Mouse (Mus musculus) forebrain, embryonic 11.5 days (tissue): ENCODE measurements around the gene Gm11541. TPM values are rescaled to one million over a fixed set of nuclear protein-coding genes. Genes with fewer than 3 reads are reported as not detected.
"Not testable (repeated sequence)": the region's sequence is repeated elsewhere in the genome, so short reads cannot be mapped to it uniquely, and the experiment has no call there.

Experiments used
- ATAC-seq: fragments of 200-750 bp; cut with Nextera tagmentation; replicated peaks from 2 replicates; pipeline ENCODE4 v1.8.0; 2017; ENCODE audit warnings: moderate TSS enrichment; ENCODE audit not compliant: low FRiP score
- DNase-seq: peaks from one replicate; pipeline ENCODE4 v3.0.0-alpha.2; 2017; ENCODE audit warnings: low spot score
- H3K27ac ChIP-seq: fragments of 300-500 bp; sonication (generic); 2 replicates; pipeline ENCODE4 v1.5.1; 2014; ENCODE audit warnings: low read depth, low read length
- H3K27me3 ChIP-seq: fragments of 300-500 bp; sonication (generic); 2 replicates; pipeline ENCODE4 v1.6.1; 2014; ENCODE audit warnings: mild to moderate bottlenecking, low read length, mixed read lengths; ENCODE audit not compliant: control insufficient read depth, insufficient read depth
- H3K36me3 ChIP-seq: fragments of 300-500 bp; sonication (generic); 2 replicates; pipeline ENCODE4 v1.6.1; 2014; ENCODE audit warnings: mild to moderate bottlenecking, low read length, moderate library complexity, mixed read lengths; ENCODE audit not compliant: control insufficient read depth, insufficient read depth
- H3K4me1 ChIP-seq: fragments of 300-500 bp; sonication (generic); replicated peaks from 2 replicates; pipeline ENCODE4 v1.6.1; 2014; ENCODE audit warnings: low read length, mixed read lengths; ENCODE audit not compliant: control insufficient read depth, insufficient read depth
- H3K4me2 ChIP-seq: fragments of 300-500 bp; sonication (generic); 2 replicates; pipeline ENCODE4 v1.6.1; 2014; ENCODE audit warnings: low read depth, mild to moderate bottlenecking, low read length, moderate library complexity, mixed read lengths; ENCODE audit not compliant: severe bottlenecking
- H3K4me3 ChIP-seq: fragments of 300-500 bp; sonication (generic); 2 replicates; pipeline ENCODE4 v1.5.1; 2014; ENCODE audit warnings: low read depth, low read length
- H3K9ac ChIP-seq: fragments of 300-500 bp; sonication (generic); 2 replicates; pipeline ENCODE4 v1.6.1; 2014; ENCODE audit warnings: low read length
- H3K9me3 ChIP-seq: fragments of 300-500 bp; sonication (generic); 2 replicates; pipeline ENCODE4 v1.6.1; 2016; ENCODE audit warnings: low read length, mixed read lengths; ENCODE audit not compliant: control insufficient read depth
- WGBS: fragments of 180-500 bp; shearing (Covaris S2); extraction: QIAGEN DNeasy Blood & Tissue Kit; methylation state at CpG from one replicate; pipeline ENCODE4 v1.1.7; 2014; 5-methylcytosine and 5-hydroxymethylcytosine counted together
- polyA plus RNA-seq: library from polyadenylated mRNA; unstranded; fragments of >200 nt; fragmentation: Nextera tagmentation; extraction: Ambion mirVana; gene quantifications from 2 replicates; pipeline ENCODE4 v1.2.1, GENCODE M21; 2014

The Gm11541 gene
- polyA plus RNA-seq, 1 experiment from 2014 or later = not detected

GRCm38 (mm10) chr11:94665281-94665680 is 39.0 kb downstream of the Gm11541 start:
- Histone ChIP-seq H3K4me1 (no peaks in the 10 kb centered on the region), H3K36me3 (peaks cover 14% of the 10 kb centered on the region), H3K27me3 (no peaks in the 10 kb centered on the region), H3K27ac (no peak overlapping the region), H3K4me2 (no peak overlapping the region), H3K9ac (no peak overlapping the region), H3K9me3 (no peaks in the 10 kb centered on the region), H3K4me3 (no peak overlapping the region)
- DNase-seq (peak; percentile 47), ATAC-seq (no peak)
- 89% methylated on average over 6 of the region's 6 CpGs for WGBS

DNA sequence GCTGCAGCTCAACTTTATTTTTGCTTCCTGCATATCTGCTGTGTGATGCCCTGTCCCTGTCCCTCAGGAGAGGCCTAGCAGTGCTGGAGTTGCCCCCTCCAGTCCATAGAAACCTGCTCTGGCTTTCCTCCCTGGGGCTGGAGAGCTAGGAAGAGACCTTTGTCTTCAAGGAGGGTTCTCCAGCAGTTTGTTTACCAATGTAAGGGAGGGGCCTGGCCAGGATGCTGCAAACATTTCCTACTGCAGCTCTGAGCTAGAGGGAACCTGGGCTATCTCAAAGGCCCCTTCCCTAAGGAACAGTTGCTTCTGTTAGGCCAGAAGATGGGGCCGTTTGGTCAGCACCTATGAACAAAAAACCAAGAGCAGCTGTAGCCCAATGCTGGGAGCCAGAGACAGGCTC is 43.0 kb downstream of the Gm11541 start:
- H3K4me1 ChIP-seq = no peaks in the 10 kb centered on the region
- no peaks in the 10 kb centered on the region; the same call in 1 of the 2 replicates for H3K36me3 ChIP-seq
- no peak overlapping the region for H3K4me2 ChIP-seq
- H3K27me3 ChIP-seq = no peaks in the 10 kb centered on the region
- 73% methylated on average over 1 of the region's 1 CpGs for WGBS
- no peak for DNase-seq
- ATAC-seq = no peak
- no peak overlapping the region for H3K4me3 ChIP-seq
- H3K9me3 ChIP-seq = no peaks in the 10 kb centered on the region
- H3K9ac ChIP-seq = no peak overlapping the region
- H3K27ac ChIP-seq = no peak overlapping the region

DNA sequence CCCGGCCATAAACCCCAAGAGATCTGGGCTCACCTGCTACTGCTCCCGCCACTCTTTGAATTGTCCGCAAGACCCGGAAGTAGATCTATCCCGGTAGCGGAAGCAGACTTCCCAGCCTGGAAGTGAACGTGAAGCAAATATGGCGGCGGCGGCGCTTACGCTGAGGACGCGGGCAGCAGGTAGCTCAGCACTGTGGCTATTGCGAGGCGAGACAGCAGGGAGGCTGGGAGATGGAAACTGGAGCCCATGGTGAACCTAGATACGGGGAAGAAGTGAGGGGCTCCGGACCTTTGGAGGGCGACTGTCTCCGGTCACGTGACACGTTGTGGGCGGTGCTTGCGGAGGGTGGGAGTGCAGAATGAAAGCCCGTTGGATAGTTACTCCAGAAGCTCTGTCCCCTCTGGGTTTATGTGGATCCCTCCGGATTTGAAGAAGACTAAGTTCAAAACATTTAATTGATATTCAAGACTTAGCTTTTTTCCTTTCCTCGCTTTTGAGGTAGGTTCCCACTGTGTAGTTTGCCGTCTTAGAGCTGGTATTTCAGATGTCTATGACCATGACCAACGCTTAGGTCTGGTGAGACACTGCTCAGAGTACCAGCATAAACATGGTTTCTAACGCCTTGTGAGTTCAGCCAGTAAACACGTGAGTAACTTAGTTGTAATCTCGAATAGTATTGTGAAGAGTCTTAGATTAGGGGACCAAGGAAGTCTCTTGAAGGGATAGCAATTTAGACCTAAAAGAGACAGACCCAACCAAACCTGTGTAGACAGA is 50.4 kb downstream of the Gm11541 start, which contains the start of the genes Mrpl27 and Eme1:
Gene Mrpl27, plus strand, starts transcription at position 105 of the 774 bp plus-strand sequence.
Gene Eme1, minus strand, starts transcription at position 302 of the 774 bp plus-strand sequence.
- no peaks in the 10 kb centered on the region for H3K36me3 ChIP-seq
- peak within 1 kb of the TSS; percentile 71 for H3K9ac ChIP-seq
- no peaks in the 10 kb centered on the region; the same call in 1 of the 2 replicates for H3K4me1 ChIP-seq
- H3K4me2 ChIP-seq = peak within 1 kb of the TSS; percentile 51
- no peaks in the 10 kb centered on the region for H3K27me3 ChIP-seq
- WGBS = 2% methylated on average over 32 of the region's 32 CpGs
- peak within 1 kb of the TSS; percentile 61 for H3K4me3 ChIP-seq
- H3K27ac ChIP-seq = peak within 1 kb of the TSS; percentile 77; the same call in 1 of the 2 replicates
- no peaks in the 10 kb centered on the region for H3K9me3 ChIP-seq
- ATAC-seq (peak; percentile 91), DNase-seq (peak; percentile 82)

- no peak for DNase-seq
- ATAC-seq = no peak
- Histone ChIP-seq H3K27me3 (no peaks in the 10 kb centered on the region), H3K36me3 (peaks cover 2% of the 10 kb centered on the region; the same call in 1 of the 2 replicates), H3K4me1 (no peaks in the 10 kb centered on the region; the same call in 1 of the 2 replicates), H3K9me3 (no peaks in the 10 kb centered on the region), H3K27ac (no peak overlapping the region), H3K4me2 (peak overlapping the region; percentile 51), H3K4me3 (peak overlapping the region; percentile 61), H3K9ac (peak overlapping the region; percentile 71)
- WGBS = 48% methylated on average over 8 of the region's 8 CpGs
Observed at GRCm38 (mm10) chr11:94652973-94653372, 51.3 kb downstream of the Gm11541 start.

GRCm38 (mm10) chr11:94651241-94651640 is 53.1 kb downstream of the Gm11541 start:
- ATAC-seq, H3K9ac ChIP-seq, H3K4me1 ChIP-seq, H3K36me3 ChIP-seq, H3K4me3 ChIP-seq, DNase-seq, H3K27me3 ChIP-seq, H3K9me3 ChIP-seq, H3K4me2 ChIP-seq, H3K27ac ChIP-seq: not testable (repeated sequence)
- WGBS = 96% methylated on average over 5 of the region's 7 CpGs

GRCm38 (mm10) chr11:94646457-94646856 is 57.8 kb downstream of the Gm11541 start:
- no peak overlapping the region for H3K4me2 ChIP-seq
- 95% methylated on average over 4 of the region's 4 CpGs for WGBS
- no peaks in the 10 kb centered on the region for H3K27me3 ChIP-seq
- H3K36me3 ChIP-seq = peaks cover 30% of the 10 kb centered on the region
- no peak overlapping the region for H3K9ac ChIP-seq
- DNase-seq = no peak
- no peak for ATAC-seq
- no peaks in the 10 kb centered on the region for H3K4me1 ChIP-seq
- no peaks in the 10 kb centered on the region for H3K9me3 ChIP-seq
- H3K4me3 ChIP-seq = no peak overlapping the region
- no peak overlapping the region for H3K27ac ChIP-seq

Other genes starting within 250 kb of the Gm11541 start
- 13.0 and 17.4 TPM in 2 replicates for gene Cacna1g, start 230.3 kb downstream of the Gm11541 start, polyA plus RNA-seq
- gene Spata20, start 218.3 kb downstream of the Gm11541 start, polyA plus RNA-seq = 0.17 TPM in 1 of 2 replicates, not detected in the other
- 0.48 and 0.64 TPM in 2 replicates for gene Epn3, start 204.5 kb downstream of the Gm11541 start, polyA plus RNA-seq
- gene Mycbpap, start 182.8 kb downstream of the Gm11541 start, polyA plus RNA-seq = 1.9 and 4.8 TPM in 2 replicates
- gene Rsad1, start 155.2 kb downstream of the Gm11541 start, polyA plus RNA-seq = 2.9 and 3.7 TPM in 2 replicates
- not detected in 2 replicates for gene Chad, start 139.5 kb downstream of the Gm11541 start, polyA plus RNA-seq
- 6.3 and 6.9 TPM in 2 replicates for gene Acsf2, start 102.6 kb downstream of the Gm11541 start, polyA plus RNA-seq
- 226 and 244 TPM in 2 replicates for gene Lrrc59, start 74.7 kb downstream of the Gm11541 start, polyA plus RNA-seq
- gene Mrpl27, start 50.7 kb downstream of the Gm11541 start, polyA plus RNA-seq = 122 and 125 TPM in 2 replicates
- 57.2 and 60.0 TPM in 2 replicates for gene Eme1, start 50.5 kb downstream of the Gm11541 start, polyA plus RNA-seq
- gene Xylt2, start 27.0 kb downstream of the Gm11541 start, polyA plus RNA-seq = 18.0 and 19.8 TPM in 2 replicates
- gene Cdc34b, start 37.3 kb upstream of the Gm11541 start, polyA plus RNA-seq = 0.23 TPM in 1 of 2 replicates, not detected in the other
- gene Tmem92, start 78.2 kb upstream of the Gm11541 start, polyA plus RNA-seq = not detected in 2 replicates
- 163 and 164 TPM in 2 replicates for gene Col1a1, start 231.7 kb upstream of the Gm11541 start, polyA plus RNA-seq